Mouse (Mus musculus) small intestine, adult 2 months (tissue): Measurements from ENCODE around the gene Baiap2l1.

Experiments
- CTCF ChIP-seq: fragments of 200-500 bp; IDR thresholded peaks from 2 replicates; pipeline ENCODE4 v1.5.1; 2012; ENCODE audit warnings: low read depth, mild to moderate bottlenecking, control low read depth, inconsistent platforms, low read length, moderate library complexity, mixed read lengths; ENCODE audit not compliant: insufficient replicate concordance, insufficient read length; ENCODE audit errors: extremely low read depth
- POLR2A ChIP-seq: fragments of 200-500 bp; IDR thresholded peaks from 2 replicates; pipeline ENCODE4 v1.6.1; 2012; ENCODE audit warnings: low read depth, mild to moderate bottlenecking, control low read depth, inconsistent platforms, low read length, moderate library complexity

GRCm38 (mm10) chr5:144218061-144218460 lies 139.9 kb downstream of the Baiap2l1 start:
- TF ChIP-seq CTCF (no peak), POLR2A (no peak)
